Mouse (Mus musculus): ENCODE measurements around the gene Gm21954.

- TF ChIP-seq CTCF (IDR thresholded peaks at IDR 0.05; ENCODE audit: borderline replicate concordance, extremely low read depth, insufficient read depth, insufficient read length) (peak; percentile 86; the same call in 1 of the 2 replicates), POLR2A (IDR thresholded peaks at IDR 0.05; ENCODE audit: borderline replicate concordance, extremely low read depth, insufficient read depth, insufficient read length, poor library complexity, severe bottlenecking) (no peak)
Measured at GRCm38 (mm10) chr3:55520240-55521180, 48.5 kb upstream of the Gm21954 start.

All from brain, embryonic 14.5 days (tissue).